Mouse (Mus musculus): ENCODE data around the gene Zfp384.
"Not testable (repeated sequence)": the region's sequence is repeated elsewhere in the genome, so short reads cannot be mapped to it uniquely, and the experiment has no call there.

The Zfp384 gene

GRCm38 (mm10) chr6:125030532-125030931 lies 21.6 kb downstream of the Zfp384 start:
- not testable (repeated sequence) for DNase-seq

GRCm38 (mm10) chr6:125031604-125032003 lies 22.7 kb downstream of the Zfp384 start:
- no peak for DNase-seq

- DNase-seq: no peak
Measured at GRCm38 (mm10) chr6:125038666-125039065, 29.7 kb downstream of the Zfp384 start.

- DNase-seq: no peak
Measured at GRCm38 (mm10) chr6:125039131-125039530, 30.2 kb downstream of the Zfp384 start.

- DNase-seq: peak; percentile 95
Measured at GRCm38 (mm10) chr6:125039533-125040153, 30.7 kb downstream of the Zfp384 start, which contains the start of gene Ing4. Gene Ing4 (plus strand): TSS chr6:125039760.

GRCm38 (mm10) chr6:125040221-125040620 lies 31.3 kb downstream of the Zfp384 start:
- no peak for DNase-seq

- no peak for DNase-seq
Measured at GRCm38 (mm10) chr6:125041047-125041446, 32.1 kb downstream of the Zfp384 start.

- no peak for DNase-seq
Measured at GRCm38 (mm10) chr6:125042081-125042480, 33.1 kb downstream of the Zfp384 start.

- DNase-seq: peak; percentile 60
Measured at GRCm38 (mm10) chr6:125046691-125047090, 37.7 kb downstream of the Zfp384 start.

GRCm38 (mm10) chr6:125049678-125050077 lies 40.7 kb downstream of the Zfp384 start, which contains the start of gene Acrbp:
Gene Acrbp (plus strand): TSS chr6:125049689.
- no peak for DNase-seq

- DNase-seq: no peak
Measured at GRCm38 (mm10) chr6:125051237-125051636, 42.3 kb downstream of the Zfp384 start.

GRCm38 (mm10) chr6:125061493-125061892 lies 52.5 kb downstream of the Zfp384 start:
- no peak for DNase-seq

GRCm38 (mm10) chr6:125062511-125062910 lies 53.6 kb downstream of the Zfp384 start:
- DNase-seq: no peak

- no peak for DNase-seq
Measured at GRCm38 (mm10) chr6:125063906-125064305, 55.0 kb downstream of the Zfp384 start.

- not testable (repeated sequence) for DNase-seq
Measured at GRCm38 (mm10) chr6:125065223-125065622, 56.3 kb downstream of the Zfp384 start.

GRCm38 (mm10) chr6:125067571-125067995 lies 58.6 kb downstream of the Zfp384 start, which contains the start of gene Lpar5:
Gene Lpar5 (plus strand): TSS chr6:125067920.
- DNase-seq: no peak

GRCm38 (mm10) chr6:125071170-125071895 lies 62.4 kb downstream of the Zfp384 start:
- DNase-seq: no peak

GRCm38 (mm10) chr6:125071896-125072279 lies 62.9 kb downstream of the Zfp384 start:
- DNase-seq: no peak

- DNase-seq: no peak
Measured at GRCm38 (mm10) chr6:125073825-125074224, 64.9 kb downstream of the Zfp384 start.

- DNase-seq: no peak
Measured at GRCm38 (mm10) chr6:125081394-125081793, 72.4 kb downstream of the Zfp384 start.

GRCm38 (mm10) chr6:125081797-125082560 lies 73.0 kb downstream of the Zfp384 start:
- DNase-seq: peak; percentile 90

GRCm38 (mm10) chr6:125082801-125083386 lies 73.9 kb downstream of the Zfp384 start:
- DNase-seq: no peak

GRCm38 (mm10) chr6:125084424-125084823 lies 75.5 kb downstream of the Zfp384 start:
- peak; percentile 72 for DNase-seq
